Mouse (Mus musculus): Measurements from ENCODE around the gene Lrcol1. TPM values are rescaled to one million over a fixed set of nuclear protein-coding genes. Genes with fewer than 3 reads are reported as not detected.

The Lrcol1 gene
- total RNA-seq, 2 experiments from 2014 or later, result not detected

DNA sequence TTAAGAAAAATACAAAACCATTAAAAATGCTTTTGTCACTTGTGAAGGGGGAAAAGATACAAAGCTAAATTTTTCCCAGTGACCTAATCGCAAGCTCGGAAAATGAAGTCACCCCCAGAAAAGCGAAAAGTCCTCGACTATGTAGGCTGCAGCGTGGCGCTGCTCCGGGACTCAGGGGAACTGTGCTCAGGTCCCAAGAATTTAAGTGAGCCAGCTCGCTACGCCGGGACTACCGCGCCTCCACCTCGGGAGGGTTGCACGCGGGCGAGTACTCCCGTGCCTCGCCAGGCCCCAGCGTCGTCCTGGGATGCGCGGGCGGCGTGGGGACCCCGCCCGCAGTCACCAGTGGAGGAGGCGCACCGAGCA, 18.3 kb downstream of the Lrcol1 start:
- H3K27ac ChIP-seq, result peak overlapping the region; percentile 91
- intact Hi-C loops (cut with DNase I), result no loop called here
- no peak for TF ChIP-seq CTCF (IDR thresholded peaks at IDR 0.05)
- DNase-seq, result no peak
- H3K4me3 ChIP-seq, result peak overlapping the region; percentile 69

DNA sequence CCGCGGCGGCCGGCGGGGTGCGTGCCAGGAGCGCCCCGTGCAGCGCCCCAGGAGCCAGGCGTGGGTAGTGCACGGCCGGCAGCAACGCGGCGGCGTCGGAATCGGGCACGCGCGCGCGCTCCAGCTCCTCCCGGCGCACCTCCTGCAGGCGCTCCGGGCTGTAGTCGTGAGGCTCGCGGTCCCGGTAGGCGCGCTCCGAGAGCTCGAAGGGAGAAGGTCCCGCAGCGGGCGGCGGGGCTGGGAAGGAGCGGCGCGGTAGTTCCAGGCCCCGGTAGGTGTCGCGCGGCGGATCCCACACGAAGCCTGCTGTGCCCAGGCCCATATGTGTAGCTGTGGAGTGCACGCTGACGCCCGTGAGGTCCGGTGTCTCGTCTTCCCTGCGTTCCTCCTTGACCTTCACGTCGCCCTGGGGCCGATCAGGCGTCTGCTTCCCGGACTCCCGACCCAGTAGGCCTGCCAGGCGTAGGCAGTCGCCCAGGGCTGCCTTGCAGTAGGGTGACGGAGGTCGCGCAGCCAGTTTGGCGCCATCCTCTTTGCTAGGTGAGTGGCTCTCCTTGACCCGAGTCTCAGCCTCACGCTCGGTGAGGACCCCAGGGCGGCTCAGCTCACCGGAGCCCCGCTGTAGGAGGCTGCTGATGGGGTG, 18.8 kb downstream of the Lrcol1 start:
- Histone ChIP-seq H3K4me3 (peak overlapping the region; percentile 69), H3K27ac (peak overlapping the region; percentile 91)
- DNase-seq, result peak; percentile 92
- intact Hi-C loops (cut with DNase I), result no loop called here
- peak; percentile 69 for TF ChIP-seq CTCF (IDR thresholded peaks at IDR 0.05)

DNA sequence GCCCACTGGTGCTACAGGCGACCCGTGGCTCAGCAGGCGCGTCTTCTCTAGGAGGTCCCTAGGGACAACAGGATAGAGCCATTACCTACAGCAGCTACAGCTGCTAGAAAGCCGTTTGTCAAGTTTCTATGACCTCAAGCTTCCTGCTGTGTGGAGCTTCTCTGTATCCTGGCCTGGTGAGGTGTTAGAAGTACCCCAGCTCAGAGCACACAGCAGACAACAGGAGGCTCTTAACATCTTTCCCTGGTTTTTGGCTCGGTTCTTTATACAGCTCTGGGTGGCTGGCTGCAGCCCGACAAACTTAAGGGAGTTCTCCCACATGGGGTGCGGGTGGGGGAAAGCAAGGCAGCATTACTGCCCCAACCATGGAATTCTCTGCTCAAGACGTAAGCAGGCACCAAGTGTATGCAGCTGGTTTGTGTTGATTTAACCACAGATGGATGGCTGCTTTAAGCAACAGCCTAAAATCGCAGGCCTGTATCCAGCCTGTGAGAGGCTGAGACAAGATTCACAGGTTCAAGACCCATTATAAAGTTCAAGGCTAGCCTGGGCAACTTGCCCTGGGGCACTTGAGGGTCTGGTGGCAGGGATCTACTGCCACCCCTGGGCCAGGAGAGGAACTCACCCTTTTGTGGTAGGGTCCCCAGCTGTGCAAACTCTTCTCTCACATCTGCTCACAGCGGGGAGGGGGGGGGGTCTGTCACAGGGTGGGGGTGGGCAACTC, 19.5 kb downstream of the Lrcol1 start:
- Histone ChIP-seq H3K4me3 (peak overlapping the region; percentile 69), H3K27ac (peak overlapping the region; percentile 91)
- no peak; the same call in 1 of the 2 replicates for TF ChIP-seq CTCF (IDR thresholded peaks at IDR 0.05)
- no peak for DNase-seq
- intact Hi-C loops (cut with DNase I), result no loop called here

DNA sequence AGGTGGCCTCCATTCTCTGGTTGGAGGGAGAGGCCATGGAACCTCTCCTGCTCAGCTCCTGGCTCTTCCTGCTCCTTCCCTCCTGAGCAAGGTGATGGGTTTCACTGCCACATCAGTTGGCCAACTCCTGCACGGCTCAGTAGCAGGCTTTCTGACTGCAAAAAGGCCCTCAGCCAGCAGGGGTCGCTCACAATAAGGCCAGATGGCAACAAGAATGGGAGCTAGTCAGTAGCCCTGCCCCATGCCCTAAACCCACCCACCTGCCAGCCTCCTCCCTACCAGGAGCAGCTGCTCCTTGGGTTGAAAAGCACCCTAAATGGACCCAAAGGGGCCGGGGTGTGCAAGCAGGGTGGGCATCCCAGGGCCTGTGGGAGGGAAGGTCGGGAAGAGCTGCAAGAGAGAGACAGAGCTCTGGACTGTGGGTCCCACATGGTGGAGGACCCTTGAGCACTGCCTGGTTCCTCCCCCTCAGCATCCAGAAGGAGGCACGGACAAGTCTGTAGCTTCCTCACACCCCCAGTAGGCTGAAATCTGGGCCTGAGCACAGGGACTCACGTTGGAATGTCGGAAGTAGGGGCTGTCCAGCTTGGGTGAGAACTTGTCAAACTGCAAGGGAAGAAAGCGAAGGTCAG, 32.4 kb downstream of the Lrcol1 start:
- TF ChIP-seq CTCF (IDR thresholded peaks at IDR 0.05), result peak; percentile 80
- peak; percentile 81 for DNase-seq
- intact Hi-C loops (cut with DNase I), result loop anchor here (2.0 kb wide), 1 partner anchor 52 kb away; no protein-coding TSS in a partner anchor
- Histone ChIP-seq H3K27ac (no peak overlapping the region), H3K4me3 (no peak overlapping the region)

DNA sequence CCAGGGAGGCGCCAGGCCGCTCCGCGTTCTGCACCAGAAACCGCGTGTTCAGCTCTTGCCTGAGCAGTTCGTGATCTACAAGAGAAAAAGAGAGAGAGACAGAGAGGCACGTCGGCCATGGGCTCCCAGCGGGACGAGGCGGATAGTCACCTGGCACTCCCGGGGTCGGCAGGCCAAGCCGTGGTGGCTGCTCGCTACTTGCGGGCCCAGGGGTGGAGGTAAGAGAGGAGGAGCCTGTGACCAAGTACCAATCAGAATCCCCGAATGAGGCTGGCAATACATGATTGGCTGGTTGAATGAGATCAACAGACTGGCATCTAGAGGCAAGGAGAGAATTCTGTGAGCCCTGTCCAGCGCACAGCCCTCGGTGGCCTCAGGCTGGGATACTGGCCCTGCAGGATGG, 33.7 kb downstream of the Lrcol1 start:
- no peak for TF ChIP-seq CTCF (IDR thresholded peaks at IDR 0.05)
- intact Hi-C loops (cut with DNase I), result no loop called here
- Histone ChIP-seq H3K4me3 (no peak overlapping the region), H3K27ac (no peak overlapping the region)
- DNase-seq, result no peak

DNA sequence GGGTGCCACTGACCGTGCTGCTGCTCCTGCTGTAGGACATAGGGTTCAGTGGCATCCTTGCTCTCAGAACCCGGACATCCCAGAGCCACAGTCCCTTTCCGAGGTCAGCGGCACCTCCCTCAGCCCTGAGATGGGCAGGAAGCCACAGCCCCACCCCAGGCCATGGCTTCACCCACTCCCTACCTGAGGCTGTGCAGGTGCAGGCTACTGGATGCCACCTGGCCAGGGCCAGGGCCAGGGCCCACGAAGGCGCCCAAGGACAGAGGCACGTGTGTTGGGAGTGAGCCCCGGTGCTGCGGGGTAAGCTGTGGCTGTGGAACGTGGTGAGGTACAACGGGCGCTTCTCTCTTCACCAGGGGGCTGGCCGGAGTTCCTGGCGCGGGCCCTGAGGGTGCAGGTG, 34.6 kb downstream of the Lrcol1 start:
- no peak overlapping the region for H3K27ac ChIP-seq
- no peak for DNase-seq
- TF ChIP-seq CTCF (IDR thresholded peaks at IDR 0.05), result no peak
- H3K4me3 ChIP-seq, result no peak overlapping the region
- intact Hi-C loops (cut with DNase I), result no loop called here

DNA sequence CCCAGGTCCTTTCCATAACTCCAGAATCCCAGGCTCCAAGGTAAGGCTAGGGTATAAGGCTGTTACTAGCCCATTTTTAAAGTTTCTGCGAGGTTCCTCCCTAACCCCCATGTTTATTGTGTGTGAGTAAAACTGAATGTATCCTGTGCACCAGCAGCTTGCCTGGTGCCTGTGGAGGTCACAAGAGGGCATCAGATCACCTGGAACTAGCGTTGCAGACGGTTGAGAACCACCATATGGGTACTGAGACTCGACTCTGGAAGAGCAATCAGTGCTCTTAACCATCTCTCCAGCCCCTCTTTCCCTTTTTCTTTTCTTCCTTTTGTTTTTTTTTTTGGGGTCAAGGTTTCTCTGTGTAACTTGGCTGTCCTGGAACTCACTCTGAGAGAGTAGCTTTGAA, 35.3 kb downstream of the Lrcol1 start:
- H3K27ac ChIP-seq, result no peak overlapping the region
- no peak for DNase-seq
- peak; percentile 13; the same call in 1 of the 2 replicates for TF ChIP-seq CTCF (IDR thresholded peaks at IDR 0.05)
- intact Hi-C loops (cut with DNase I), result no loop called here
- no peak overlapping the region for H3K4me3 ChIP-seq

DNA sequence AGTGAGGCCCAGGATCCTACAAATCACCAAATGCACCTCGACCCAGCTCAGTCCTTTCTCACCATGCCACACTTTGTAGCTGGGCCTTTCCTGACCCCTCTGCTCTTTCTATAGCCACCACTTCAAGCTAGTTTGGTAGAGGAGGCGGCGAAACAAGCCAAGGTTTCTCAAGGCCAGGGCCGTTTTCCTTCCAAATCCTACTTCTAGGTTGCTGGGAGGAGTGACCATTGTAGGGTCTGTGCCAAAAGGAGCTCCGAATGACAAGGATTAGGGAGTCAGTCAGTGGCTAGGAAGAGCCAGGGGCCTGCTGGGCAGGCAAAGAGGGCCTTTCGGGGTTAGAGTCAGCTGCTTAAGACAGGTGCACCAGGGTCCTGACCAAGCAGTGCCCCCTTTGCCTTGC, 40.0 kb downstream of the Lrcol1 start:
- Histone ChIP-seq H3K27ac (no peak overlapping the region), H3K4me3 (no peak overlapping the region)
- intact Hi-C loops (cut with DNase I), result no loop called here
- no peak for TF ChIP-seq CTCF (IDR thresholded peaks at IDR 0.05)
- no peak for DNase-seq

DNA sequence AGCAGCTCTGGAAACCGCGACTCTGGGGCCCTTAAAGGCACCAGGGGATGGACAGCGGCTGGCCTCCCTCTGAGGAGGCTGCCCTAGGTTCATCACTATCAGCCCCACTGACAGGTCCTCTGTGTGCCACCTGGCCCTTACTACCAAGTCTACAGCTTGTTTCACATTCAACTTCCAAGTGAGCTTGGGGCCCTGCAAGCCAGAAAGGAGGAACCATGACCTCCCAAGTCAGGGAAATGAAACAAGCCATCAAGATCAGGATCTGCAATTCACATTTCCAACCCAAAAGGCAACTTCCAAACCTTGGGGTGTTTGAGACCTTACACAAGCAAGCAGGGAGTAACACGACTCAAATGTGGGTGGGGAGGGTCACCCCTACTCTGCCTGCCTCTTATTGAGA, 40.7 kb downstream of the Lrcol1 start:
- no peak overlapping the region for H3K27ac ChIP-seq
- no peak for DNase-seq
- intact Hi-C loops (cut with DNase I), result no loop called here
- no peak overlapping the region for H3K4me3 ChIP-seq
- no peak for TF ChIP-seq CTCF (IDR thresholded peaks at IDR 0.05)

DNA sequence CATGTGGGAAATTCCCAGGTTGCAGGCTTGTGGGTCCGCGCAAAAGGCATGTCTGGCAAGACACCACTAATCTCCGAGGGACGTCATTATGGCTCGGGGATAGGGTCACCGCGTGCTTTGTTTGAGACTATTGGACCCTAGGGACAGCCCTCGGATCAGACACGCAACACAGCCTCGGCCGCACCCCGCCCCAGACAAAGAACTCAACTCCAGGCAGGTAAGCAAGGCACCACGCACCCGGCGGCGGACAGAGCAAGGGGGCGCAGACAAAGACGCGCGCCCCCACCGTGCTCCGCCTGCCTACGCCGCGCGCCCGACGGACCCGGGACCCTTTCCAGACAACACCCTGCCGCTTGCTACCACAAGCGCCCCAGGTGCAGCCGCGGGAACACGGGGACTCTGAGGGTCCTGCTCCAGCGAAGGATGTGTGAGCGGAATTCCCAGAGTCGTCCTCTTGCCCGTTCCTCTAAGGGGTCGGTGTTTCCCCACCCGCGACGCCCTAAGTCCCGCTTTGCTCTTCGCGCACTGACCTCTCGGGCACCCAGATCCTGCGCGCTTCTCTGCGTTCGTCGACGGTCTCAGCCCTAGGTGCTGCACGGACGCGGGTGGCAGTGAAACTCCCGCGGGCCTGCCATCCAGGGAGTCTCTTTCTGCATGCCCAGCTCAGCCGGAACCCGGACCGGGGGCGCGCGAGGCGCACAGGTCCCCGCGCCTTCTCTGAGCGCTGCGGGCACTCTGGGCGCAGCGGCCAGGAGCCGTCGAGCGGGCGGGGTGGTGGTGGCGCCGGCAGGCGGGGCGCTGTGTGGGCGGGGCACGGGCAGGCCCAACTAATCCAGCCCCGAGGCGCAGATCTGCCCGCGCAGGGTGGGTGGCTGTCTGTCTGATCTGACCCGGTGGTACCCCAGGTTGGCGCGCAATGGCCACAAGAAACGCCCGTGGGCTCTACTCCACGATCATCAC, 42.1 kb downstream of the Lrcol1 start:
- no peak for TF ChIP-seq CTCF (IDR thresholded peaks at IDR 0.05)
- DNase-seq, result peak; percentile 83
- Histone ChIP-seq H3K27ac (0 out of 2 replicates have a peak overlapping the region, but pooled peaks have one; percentile 48), H3K4me3 (peak overlapping the region; percentile 83)
- intact Hi-C loops (cut with DNase I), result no loop called here

DNA sequence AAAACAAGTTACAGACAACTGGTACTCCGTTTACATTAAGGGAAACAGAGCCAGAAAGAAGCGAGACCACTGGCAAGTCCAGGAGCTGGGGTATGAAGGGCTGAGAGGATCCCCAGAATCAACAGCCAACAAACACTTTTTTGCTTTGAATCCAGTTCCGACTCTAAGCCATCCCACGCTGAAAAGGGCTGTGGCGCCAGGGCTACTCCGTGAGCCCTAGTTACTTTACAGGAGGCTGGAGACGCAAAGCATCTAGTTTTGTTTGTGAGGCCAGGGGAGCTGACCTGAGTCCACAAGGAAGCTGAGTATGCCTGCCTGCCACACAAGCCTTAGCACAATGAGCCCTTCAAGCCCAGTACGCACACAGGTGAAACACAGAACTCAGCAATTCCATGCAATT, 42.8 kb downstream of the Lrcol1 start:
- no peak for TF ChIP-seq CTCF (IDR thresholded peaks at IDR 0.05)
- no peak for DNase-seq
- Histone ChIP-seq H3K27ac (no peak overlapping the region), H3K4me3 (peak overlapping the region; percentile 83)
- intact Hi-C loops (cut with DNase I), result no loop called here

DNA sequence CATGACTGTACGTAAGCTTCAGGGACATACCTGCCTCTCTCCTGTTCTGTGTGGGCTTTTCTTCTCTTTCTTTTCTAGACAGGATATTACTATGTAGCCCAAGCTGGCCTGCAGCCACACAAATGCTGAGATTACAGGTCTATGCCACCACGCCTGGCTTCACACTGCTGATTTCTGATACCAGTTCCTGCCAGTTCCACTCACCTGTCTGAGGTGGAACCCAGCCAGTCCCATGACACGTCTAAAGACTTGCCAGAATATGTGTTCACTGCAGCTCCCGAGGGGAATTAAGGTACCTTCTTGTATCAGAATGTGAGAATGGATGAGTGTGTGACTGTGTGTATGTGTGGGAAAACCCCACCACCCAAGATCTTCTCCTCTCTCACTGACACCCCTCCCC, 46.1 kb downstream of the Lrcol1 start:
- no peak overlapping the region for H3K4me3 ChIP-seq
- H3K27ac ChIP-seq, result no peak overlapping the region
- DNase-seq, result no peak
- intact Hi-C loops (cut with DNase I), result no loop called here
- TF ChIP-seq CTCF (IDR thresholded peaks at IDR 0.05), result no peak

Data from gastrocnemius, adult 2 months (tissue).